ENCODE assay signal across 24 mouse cellular contexts in genomic region chr9:34801662-34802061, GRCm38 (mm10).
DNase-seq lines count a peak whose midpoint lies in the region; ATAC-seq and TF ChIP-seq lines count a peak whose summit lies in the region.
"Had no signal": no experiment of that assay in that cellular context is flagged by ENCODE, and none has a peak within 500 bp of the region (broad histone marks: within the 10 kb centered on the region; RNA-seq: fewer than 3 reads in every experiment).

No protein-coding gene starts in this region.

- no peak overlapping the region for H3K9ac ChIP-seq in neural tube, embryonic 13.5 days
- no peak overlapping the region for H3K9ac ChIP-seq in midbrain, embryonic 13.5 days (replicated peaks)
- no peak overlapping the region for H3K9ac ChIP-seq in midbrain, embryonic 16.5 days (ENCODE audit: low read depth, low read length)
- H3K9ac ChIP-seq in forebrain, embryonic 13.5 days = no peak overlapping the region
- no peak overlapping the region for H3K9ac ChIP-seq in intestine, postnatal 0 days (ENCODE audit: low read depth, low read length)
- H3K9ac ChIP-seq: embryonic facial prominence, embryonic 12.5 days; embryonic facial prominence, embryonic 15.5 days; forebrain, embryonic 12.5 days; hindbrain, embryonic 13.5 days had no signal

- no peaks in the 10 kb centered on the region for H3K9me3 ChIP-seq in neural tube, embryonic 13.5 days
- no peaks in the 10 kb centered on the region for H3K9me3 ChIP-seq in midbrain, embryonic 13.5 days
- H3K9me3 ChIP-seq in midbrain, embryonic 16.5 days (replicated peaks; ENCODE audit: control insufficient read depth, low read length, poor library complexity, severe bottlenecking) = no peaks in the 10 kb centered on the region
- H3K9me3 ChIP-seq in forebrain, embryonic 13.5 days (replicated peaks) = no peaks in the 10 kb centered on the region
- no peaks in the 10 kb centered on the region for H3K9me3 ChIP-seq in intestine, postnatal 0 days (ENCODE audit: control insufficient read depth)
- H3K9me3 ChIP-seq: embryonic facial prominence, embryonic 12.5 days; embryonic facial prominence, embryonic 15.5 days; forebrain, embryonic 12.5 days; hindbrain, embryonic 13.5 days had no signal

- no peak for TF ChIP-seq CTCF in intestine, postnatal 0 days (IDR thresholded peaks at IDR 0.05; ENCODE audit: low read depth)

- no peaks in the 10 kb centered on the region for H3K27me3 ChIP-seq in neural tube, embryonic 13.5 days
- H3K27me3 ChIP-seq in midbrain, embryonic 13.5 days = no peaks in the 10 kb centered on the region
- no peaks in the 10 kb centered on the region for H3K27me3 ChIP-seq in midbrain, embryonic 16.5 days (ENCODE audit: control insufficient read depth, insufficient read depth, low read depth, low read length)
- peaks cover 2% of the 10 kb centered on the region; the same call in 1 of the 2 replicates for H3K27me3 ChIP-seq in forebrain, embryonic 13.5 days
- no peaks in the 10 kb centered on the region for H3K27me3 ChIP-seq in intestine, postnatal 0 days (replicated peaks; ENCODE audit: control insufficient read depth, insufficient read depth, low read length)
- H3K27me3 ChIP-seq: embryonic facial prominence, embryonic 12.5 days; embryonic facial prominence, embryonic 15.5 days; forebrain, embryonic 12.5 days; hindbrain, embryonic 13.5 days had no signal

- DNase-seq in neural tube, embryonic 10.5 days (ENCODE audit: extremely low spot score, low spot score) = no peak
- DNase-seq in embryo, embryonic 10 days (ENCODE audit: low spot score) = no peak
- DNase-seq: adrenal gland, postnatal 10 days; adrenal gland, postnatal 36 days; cerebellum, adult 18-20 months; cerebellum, adult 9-10 months; cerebellum, postnatal 14 days; gastrocnemius, postnatal 10 days; gastrocnemius, postnatal 36 days; heart, adult 2 months had no signal

- no peak for ATAC-seq in neural tube, embryonic 13.5 days (ENCODE audit: low read depth)
- ATAC-seq in midbrain, embryonic 13.5 days = no peak
- ATAC-seq in midbrain, embryonic 16.5 days = no peak
- no peak for ATAC-seq in forebrain, embryonic 13.5 days
- no peak for ATAC-seq in intestine, postnatal 0 days
- ATAC-seq: CD4-positive, CD25-positive, alpha-beta regulatory T cell, adult 4 months; forebrain, embryonic 16.5 days; hindbrain, postnatal 0 days; inflammation-experienced regulatory T-cells, adult 6 months had no signal

- 62% methylated on average over 6 of the region's 6 CpGs for WGBS in neural tube, embryonic 13.5 days
- 79% methylated on average over 6 of the region's 6 CpGs for WGBS in midbrain, embryonic 13.5 days
- WGBS in midbrain, embryonic 16.5 days = 69% methylated on average over 6 of the region's 6 CpGs
- 92% methylated on average over 6 of the region's 6 CpGs for WGBS in forebrain, embryonic 13.5 days
- WGBS in intestine, postnatal 0 days = 73% methylated on average over 6 of the region's 6 CpGs

- H3K4me2 ChIP-seq in neural tube, embryonic 13.5 days = no peak overlapping the region
- no peak overlapping the region for H3K4me2 ChIP-seq in midbrain, embryonic 13.5 days (replicated peaks)
- no peak overlapping the region for H3K4me2 ChIP-seq in midbrain, embryonic 16.5 days (ENCODE audit: low read length)
- no peak overlapping the region for H3K4me2 ChIP-seq in forebrain, embryonic 13.5 days
- H3K4me2 ChIP-seq in intestine, postnatal 0 days (replicated peaks; ENCODE audit: low read depth) = no peak overlapping the region
- H3K4me2 ChIP-seq: embryonic facial prominence, embryonic 12.5 days; embryonic facial prominence, embryonic 15.5 days; forebrain, embryonic 12.5 days; heart, embryonic 11.5 days; hindbrain, embryonic 13.5 days had no signal

- H3K4me1 ChIP-seq in neural tube, embryonic 13.5 days (replicated peaks) = peaks cover 7% of the 10 kb centered on the region; the same call in 1 of the 2 replicates
- H3K4me1 ChIP-seq in midbrain, embryonic 13.5 days (replicated peaks) = 0 out of 2 replicates have a peak, but pooled peaks cover 6% of the 10 kb centered on the region
- peaks cover 6% of the 10 kb centered on the region for H3K4me1 ChIP-seq in midbrain, embryonic 16.5 days (ENCODE audit: control insufficient read depth, insufficient read depth, low read length)
- H3K4me1 ChIP-seq in forebrain, embryonic 13.5 days = no peaks in the 10 kb centered on the region
- H3K4me1 ChIP-seq in intestine, postnatal 0 days (replicated peaks; ENCODE audit: control insufficient read depth, insufficient read depth, low read length) = no peaks in the 10 kb centered on the region
- H3K4me1 ChIP-seq: embryonic facial prominence, embryonic 15.5 days; forebrain, embryonic 12.5 days; hindbrain, embryonic 13.5 days had no signal

- no peaks in the 10 kb centered on the region for H3K36me3 ChIP-seq in neural tube, embryonic 13.5 days
- H3K36me3 ChIP-seq in midbrain, embryonic 13.5 days = no peaks in the 10 kb centered on the region
- H3K36me3 ChIP-seq in midbrain, embryonic 16.5 days (ENCODE audit: control insufficient read depth, insufficient read depth, low read length) = no peaks in the 10 kb centered on the region
- no peaks in the 10 kb centered on the region for H3K36me3 ChIP-seq in forebrain, embryonic 13.5 days (ENCODE audit: poor library complexity, severe bottlenecking)
- H3K36me3 ChIP-seq in intestine, postnatal 0 days (ENCODE audit: control insufficient read depth, insufficient read depth) = no peaks in the 10 kb centered on the region
- H3K36me3 ChIP-seq: embryonic facial prominence, embryonic 12.5 days; embryonic facial prominence, embryonic 15.5 days; forebrain, embryonic 12.5 days; hindbrain, embryonic 13.5 days had no signal

- H3K27ac ChIP-seq in neural tube, embryonic 13.5 days (replicated peaks) = peak overlapping the region; percentile 29
- H3K27ac ChIP-seq in midbrain, embryonic 13.5 days = 0 out of 2 replicates have a peak overlapping the region, but pooled peaks have one; percentile 48
- peak overlapping the region; percentile 31; the same call in 1 of the 2 replicates for H3K27ac ChIP-seq in midbrain, embryonic 16.5 days (ENCODE audit: low read length)
- H3K27ac ChIP-seq in forebrain, embryonic 13.5 days = no peak overlapping the region
- no peak overlapping the region for H3K27ac ChIP-seq in intestine, postnatal 0 days (ENCODE audit: low read depth, low read length)
- H3K27ac ChIP-seq: embryonic facial prominence, embryonic 12.5 days; embryonic facial prominence, embryonic 15.5 days; forebrain, embryonic 12.5 days; heart, adult 2 months; hindbrain, embryonic 13.5 days; hindbrain, postnatal 0 days had no signal

- no peak overlapping the region for H3K4me3 ChIP-seq in neural tube, embryonic 13.5 days
- H3K4me3 ChIP-seq in midbrain, embryonic 13.5 days (replicated peaks) = no peak overlapping the region
- no peak overlapping the region for H3K4me3 ChIP-seq in midbrain, embryonic 16.5 days (ENCODE audit: low read depth, low read length)
- no peak overlapping the region for H3K4me3 ChIP-seq in forebrain, embryonic 13.5 days
- H3K4me3 ChIP-seq in intestine, postnatal 0 days (ENCODE audit: low read depth, low read length) = no peak overlapping the region
- H3K4me3 ChIP-seq: embryonic facial prominence, embryonic 12.5 days; embryonic facial prominence, embryonic 15.5 days; forebrain, embryonic 12.5 days; heart, adult 2 months; hindbrain, embryonic 13.5 days had no signal

Comparison
In these comparisons a context has a peak if more than half of its experiments do, and no peak if none do; other contexts are left out.
1. H3K27ac ChIP-seq: peak in neural tube, embryonic 13.5 days (single experiment), midbrain, embryonic 13.5 days (single experiment) and midbrain, embryonic 16.5 days (single experiment); none in forebrain, embryonic 13.5 days (single experiment) and intestine, postnatal 0 days (single experiment).